Mouse (Mus musculus): ENCODE measurements around the gene Clip4. TPM values are rescaled to one million over a fixed set of nuclear protein-coding genes. Genes with fewer than 3 reads are reported as not detected.

Clip4 gene
- polyA plus RNA-seq, 1 experiment from 2014 or later, result 25.4 TPM

DNA sequence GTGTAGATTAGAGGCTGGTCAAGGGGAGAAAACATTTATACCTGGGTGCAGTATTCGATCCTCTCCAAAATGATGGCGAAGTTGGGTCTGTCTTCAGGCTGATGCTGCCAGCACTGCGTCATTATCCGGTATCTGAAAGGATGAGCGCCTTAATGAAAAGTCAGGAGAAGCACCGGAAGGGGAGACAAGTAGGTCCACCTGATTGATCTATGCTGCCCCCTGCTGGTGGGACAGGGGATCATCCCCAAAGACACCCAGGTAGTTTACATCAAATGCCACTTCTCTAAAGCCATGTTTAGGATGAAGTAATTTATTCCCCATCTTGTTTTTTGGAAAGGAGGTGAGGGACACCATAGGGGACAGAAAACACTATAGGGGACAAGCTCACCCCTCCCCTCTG is 105.8 kb downstream of the Clip4 start:
- 39% methylated on average over 6 of the region's 6 CpGs for WGBS
- H3K4me2 ChIP-seq, result no peak overlapping the region

DNA sequence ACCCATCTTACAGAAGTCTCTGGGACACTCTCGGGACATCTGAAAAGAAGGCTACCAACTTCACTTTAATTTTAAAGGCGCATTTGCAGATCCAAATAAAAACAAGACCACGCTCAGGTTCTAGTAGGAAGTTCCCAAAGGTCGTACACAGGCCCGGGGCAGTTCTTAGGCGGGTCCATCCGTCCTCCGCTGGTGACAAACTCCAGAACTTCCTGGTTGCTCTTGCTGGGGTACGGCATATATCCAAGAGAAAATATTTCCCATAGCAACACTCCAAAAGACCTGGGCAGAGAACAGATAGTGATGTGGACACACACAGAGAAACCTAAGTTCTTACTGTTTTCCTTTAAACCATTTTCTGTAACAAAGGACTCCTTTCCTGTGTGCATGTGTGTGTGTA is 106.5 kb downstream of the Clip4 start:
- Histone ChIP-seq H3K27ac (replicated peaks) (peak overlapping the region; percentile 62; the same call in 1 of the 2 replicates), H3K9ac (no peak overlapping the region), H3K36me3 (no peaks in the 10 kb centered on the region), H3K4me1 (0 out of 2 replicates have a peak, but pooled peaks cover 1% of the 10 kb centered on the region), H3K9me3 (peaks cover 4% of the 10 kb centered on the region), H3K27me3 (replicated peaks) (no peaks in the 10 kb centered on the region), H3K4me3 (no peak overlapping the region), H3K4me2 (no peak overlapping the region)
- 64% methylated on average over 9 of the region's 9 CpGs for WGBS
- no peak for ATAC-seq (ENCODE audit: extremely low read depth, insufficient number of reproducible peaks, low FRiP score, low TSS enrichment)

More for the DNA sequence above, 105.8 kb downstream of the Clip4 start:
- Histone ChIP-seq H3K9ac (no peak overlapping the region), H3K36me3 (no peaks in the 10 kb centered on the region), H3K27me3 (replicated peaks) (no peaks in the 10 kb centered on the region), H3K9me3 (peaks cover 4% of the 10 kb centered on the region), H3K4me1 (peaks cover 7% of the 10 kb centered on the region), H3K27ac (replicated peaks) (no peak overlapping the region), H3K4me3 (no peak overlapping the region)
- no peak for ATAC-seq (ENCODE audit: extremely low read depth, insufficient number of reproducible peaks, low FRiP score, low TSS enrichment)

DNA sequence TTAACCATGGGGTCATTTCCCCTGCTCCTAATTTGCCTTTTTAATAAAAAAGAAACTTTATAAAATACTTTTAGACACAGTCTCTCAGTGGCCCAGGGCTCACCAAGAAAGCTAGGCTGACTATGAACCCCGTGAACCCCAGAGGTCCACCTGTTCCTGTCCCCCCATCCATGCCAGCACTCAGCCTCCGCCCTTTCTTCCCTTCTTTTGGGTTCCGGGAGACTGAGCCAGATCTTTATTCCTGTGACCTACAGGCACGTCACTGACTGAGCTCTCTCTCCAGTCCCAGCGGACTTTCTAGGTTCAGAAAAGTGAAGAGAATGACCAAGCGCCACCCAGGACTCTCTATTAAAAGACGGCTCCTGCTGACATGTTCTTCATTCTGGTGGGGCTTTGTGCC is 107.2 kb downstream of the Clip4 start:
- WGBS, result 63% methylated on average over 7 of the region's 7 CpGs

DNA sequence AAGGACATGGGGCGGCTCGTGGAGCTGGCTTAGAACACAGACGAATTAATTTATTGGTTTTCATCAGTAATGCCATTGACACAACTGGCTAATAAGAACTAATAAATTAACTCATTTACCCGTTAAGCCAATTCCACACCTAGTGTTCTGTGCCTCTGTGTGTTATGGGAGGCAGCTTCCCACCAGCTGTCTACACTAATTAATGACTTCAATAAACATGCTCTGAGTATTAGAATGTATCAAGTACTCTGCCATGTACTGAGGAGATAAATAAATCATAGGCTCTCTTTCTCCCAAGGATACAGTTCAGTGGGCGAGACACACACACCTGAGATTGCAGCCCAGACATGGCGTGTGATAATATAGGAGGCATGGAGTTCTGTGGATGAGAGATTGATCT is 113.1 kb downstream of the Clip4 start:
- no peak overlapping the region for H3K4me3 ChIP-seq
- H3K4me2 ChIP-seq, result no peak overlapping the region
- no peaks in the 10 kb centered on the region for H3K36me3 ChIP-seq
- no peaks in the 10 kb centered on the region for H3K27me3 ChIP-seq (replicated peaks)
- no peak overlapping the region for H3K9ac ChIP-seq
- ATAC-seq (ENCODE audit: extremely low read depth, insufficient number of reproducible peaks, low FRiP score, low TSS enrichment), result no peak
- no peaks in the 10 kb centered on the region for H3K9me3 ChIP-seq
- 81% methylated on average over 6 of the region's 6 CpGs for whole genome bisulfite sequencing
- H3K27ac ChIP-seq (replicated peaks), result no peak overlapping the region
- H3K4me1 ChIP-seq, result no peaks in the 10 kb centered on the region

More for the DNA sequence above, 107.2 kb downstream of the Clip4 start:
- H3K27me3 ChIP-seq (replicated peaks), result no peaks in the 10 kb centered on the region
- H3K36me3 ChIP-seq, result no peaks in the 10 kb centered on the region
- H3K9me3 ChIP-seq, result peaks cover 4% of the 10 kb centered on the region
- H3K9ac ChIP-seq, result no peak overlapping the region
- H3K4me3 ChIP-seq, result no peak overlapping the region
- H3K4me1 ChIP-seq, result no peaks in the 10 kb centered on the region
- H3K4me2 ChIP-seq, result no peak overlapping the region
- no peak for ATAC-seq (ENCODE audit: extremely low read depth, insufficient number of reproducible peaks, low FRiP score, low TSS enrichment)
- peak overlapping the region; percentile 62 for H3K27ac ChIP-seq (replicated peaks)

DNA sequence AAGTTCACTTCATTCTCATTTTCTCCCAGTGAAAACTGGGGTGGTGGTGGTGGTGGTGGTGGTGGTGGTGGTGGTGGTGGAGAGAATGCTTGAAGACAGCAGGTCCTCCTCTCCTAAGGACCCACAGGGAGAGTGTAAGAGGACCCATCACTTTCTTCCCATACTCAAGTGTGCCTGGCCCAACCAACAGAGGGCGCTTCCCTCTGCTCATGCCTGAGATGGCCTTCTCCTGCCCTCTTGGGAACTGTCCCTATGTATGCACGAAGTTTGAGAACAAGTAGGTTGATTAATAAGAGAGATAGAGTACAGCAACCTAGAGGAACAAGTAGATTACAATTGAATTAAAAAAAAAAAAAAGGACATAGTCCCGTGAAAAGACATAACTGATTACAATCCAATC is 140.8 kb downstream of the Clip4 start:
- 47% methylated on average over 3 of the region's 3 CpGs for WGBS
- ATAC-seq (ENCODE audit: extremely low read depth, insufficient number of reproducible peaks, low FRiP score, low TSS enrichment), result no peak
- H3K27me3 ChIP-seq (replicated peaks), result no peaks in the 10 kb centered on the region

DNA sequence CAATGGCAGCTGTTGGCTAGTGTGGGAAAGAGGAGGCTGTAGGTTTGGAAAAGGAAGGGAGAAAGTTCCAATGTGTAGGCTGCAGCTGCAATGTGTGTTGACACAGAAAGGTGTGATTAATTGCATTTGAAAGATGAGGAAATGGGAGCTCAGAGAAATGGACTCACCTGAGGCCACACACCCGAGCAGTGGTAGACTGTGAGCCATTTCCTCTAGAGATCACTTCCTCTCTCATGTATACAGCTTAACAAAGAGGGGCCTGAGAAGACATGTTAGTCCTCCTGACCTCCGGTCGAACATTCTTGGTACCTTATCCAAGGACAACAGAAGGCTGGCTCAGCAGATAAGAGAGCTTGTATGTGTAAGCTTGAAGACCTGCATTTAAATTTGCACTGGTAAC is 144.9 kb downstream of the Clip4 start:
- 20% methylated on average over 3 of the region's 3 CpGs for WGBS
- no peak overlapping the region for H3K4me2 ChIP-seq
- H3K27me3 ChIP-seq (replicated peaks), result no peaks in the 10 kb centered on the region
- no peak overlapping the region for H3K27ac ChIP-seq (replicated peaks)
- H3K4me3 ChIP-seq, result no peak overlapping the region
- H3K4me1 ChIP-seq, result no peaks in the 10 kb centered on the region
- H3K9ac ChIP-seq, result no peak overlapping the region
- H3K36me3 ChIP-seq, result no peaks in the 10 kb centered on the region
- ATAC-seq (ENCODE audit: extremely low read depth, insufficient number of reproducible peaks, low FRiP score, low TSS enrichment), result no peak
- H3K9me3 ChIP-seq, result no peaks in the 10 kb centered on the region

More for the DNA sequence above, 140.8 kb downstream of the Clip4 start:
- Histone ChIP-seq H3K9me3 (no peaks in the 10 kb centered on the region), H3K4me1 (no peaks in the 10 kb centered on the region), H3K27ac (replicated peaks) (no peak overlapping the region), H3K4me2 (no peak overlapping the region), H3K9ac (no peak overlapping the region), H3K36me3 (no peaks in the 10 kb centered on the region), H3K4me3 (no peak overlapping the region)

Other genes starting within 250 kb of the Clip4 start
- gene Ndc80, start 241.6 kb upstream of the Clip4 start, polyA plus RNA-seq (2015; fragmentation: Nextera tagmentation; extraction: Ambion mirVana), result 30.8 and 34.1 TPM in 2 replicates
- gene Spdya, start 216.4 kb upstream of the Clip4 start, polyA plus RNA-seq (2015; fragmentation: Nextera tagmentation; extraction: Ambion mirVana), result 0.25 and 0.32 TPM in 2 replicates
- 42.0 and 43.0 TPM in 2 replicates for gene Wdr43, start 152.6 kb upstream of the Clip4 start, polyA plus RNA-seq (2015; fragmentation: Nextera tagmentation; extraction: Ambion mirVana)
- 2.3 and 3.0 TPM in 2 replicates for gene Togaram2, start 95.2 kb upstream of the Clip4 start, polyA plus RNA-seq (2015; fragmentation: Nextera tagmentation; extraction: Ambion mirVana)
- gene Pcare, start 15.6 kb upstream of the Clip4 start, polyA plus RNA-seq (2015; fragmentation: Nextera tagmentation; extraction: Ambion mirVana), result not detected in 2 replicates

Measured in heart, embryonic 13.5 days (tissue).